Mouse (Mus musculus) CH12.LX (cell line): Measurements from ENCODE around the gene St6galnac4.

Source experiments
- CTCF ChIP-seq, 2 experiments: IDR thresholded peaks in 1 of 2; conservative IDR thresholded peaks in 1 of 2; 2 replicates each; pipeline ENCODE4 v1.5.1; 2011 to 2012; ENCODE audit warnings: low read depth in 2 of 2, low read length in 2 of 2, improper control_type of control experiment in 1 of 2, inconsistent platforms in 1 of 2, mild to moderate bottlenecking in 1 of 2, moderate library complexity in 1 of 2
- POLR2AphosphoS2 ChIP-seq: IDR thresholded peaks from 2 replicates; pipeline ENCODE4 v1.6.1; 2011; ENCODE audit warnings: low read depth, low read length, improper control_type of control experiment

DNA sequence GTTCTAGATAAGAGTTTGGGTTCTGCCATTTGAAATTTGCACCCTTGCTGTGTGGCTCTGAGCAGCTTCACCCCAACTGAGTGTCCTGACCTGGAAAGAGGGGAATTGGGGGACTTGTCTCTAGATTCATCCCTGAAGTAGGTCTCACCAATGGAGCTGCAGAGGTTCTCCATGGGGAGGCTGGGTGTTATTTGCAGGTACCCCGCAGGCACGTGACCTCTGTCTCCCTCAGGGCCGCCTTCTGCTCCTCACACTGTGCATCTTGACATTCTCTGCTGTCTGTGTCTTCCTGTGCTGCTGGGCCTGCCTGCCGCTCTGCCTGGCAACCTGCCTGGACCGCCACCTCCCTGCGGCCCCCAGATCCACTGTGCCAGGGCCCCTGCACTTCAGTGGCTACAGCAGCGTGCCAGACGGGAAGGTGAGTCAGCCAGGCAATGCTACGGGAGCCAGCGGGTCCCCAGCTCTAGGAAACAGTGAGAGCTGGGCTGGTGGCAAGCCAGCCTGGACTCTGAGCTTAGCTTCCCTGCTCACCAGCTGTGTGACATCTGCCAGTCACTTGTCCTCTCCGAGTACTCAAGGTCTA is 2.4 kb downstream of the St6galnac4 start:
- TF ChIP-seq CTCF (conservative IDR thresholded peaks at IDR 0.05 in 1 of 2, IDR thresholded peaks at IDR 0.05 in 1 of 2; ENCODE audit: low read depth in 2 of 2, low read length in 2 of 2) = no peak
- no peak for TF ChIP-seq POLR2AphosphoS2
